Mouse (Mus musculus): ENCODE data around the gene Fam20a.

DNA sequence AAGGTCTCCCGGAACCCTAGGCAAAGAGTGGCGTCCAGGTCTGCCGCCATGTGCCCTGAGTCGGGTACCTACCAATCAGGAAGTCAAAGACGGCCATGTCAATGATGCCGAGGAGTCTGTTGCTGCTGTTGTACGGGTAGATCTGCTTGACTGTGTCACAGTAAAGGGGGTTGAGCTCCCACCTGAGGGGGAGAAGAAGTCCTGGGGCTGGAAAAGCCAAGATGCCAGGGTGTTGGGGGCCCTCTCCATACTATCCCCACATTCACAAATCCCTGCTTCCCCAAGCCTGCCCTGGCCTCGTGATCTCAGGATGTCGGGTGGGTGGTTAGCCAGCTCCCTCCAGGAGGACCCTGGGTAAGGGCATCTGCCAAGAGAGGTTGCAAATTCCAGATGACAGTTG, 46.3 kb downstream of the Fam20a start:
- TF ChIP-seq POLR2A (IDR thresholded peaks at IDR 0.05; ENCODE audit: borderline replicate concordance, control insufficient read depth, low read depth, low read length) (no peak), CTCF (IDR thresholded peaks at IDR 0.05; ENCODE audit: control insufficient read depth, insufficient read depth, low read length) (no peak)
